Mouse (Mus musculus): ENCODE data around the gene Zdhhc19. TPM values are rescaled to one million over a fixed set of nuclear protein-coding genes. Genes with fewer than 3 reads are reported as not detected.

Gene Zdhhc19
- polyA plus RNA-seq, 1 experiment = 0.20 TPM

- Histone ChIP-seq H3K9me3 (no peaks in the 10 kb centered on the region), H3K36me3 (replicated peaks; ENCODE audit: low read length) (peaks cover 87% of the 10 kb centered on the region), H3K4me3 (replicated peaks) (no peak overlapping the region), H3K27me3 (replicated peaks) (no peaks in the 10 kb centered on the region), H3K4me1 (peaks cover 27% of the 10 kb centered on the region)
- TF ChIP-seq FLI1 (IDR thresholded peaks at IDR 0.05; ENCODE audit: low read length) (no peak), GATA1 (IDR thresholded peaks at IDR 0.05; ENCODE audit: borderline replicate concordance, low read length) (no peak)
Measured at GRCm38 (mm10) chr16:32461713-32462112, 34.4 kb upstream of the Zdhhc19 start.

GRCm38 (mm10) chr16:32462950-32463349, 33.1 kb upstream of the Zdhhc19 start:
- no peaks in the 10 kb centered on the region for H3K27me3 ChIP-seq (replicated peaks)
- peaks cover 32% of the 10 kb centered on the region for H3K4me1 ChIP-seq
- no peak overlapping the region for H3K4me3 ChIP-seq (replicated peaks)
- no peak for TF ChIP-seq FLI1 (IDR thresholded peaks at IDR 0.05; ENCODE audit: low read length)
- no peak for TF ChIP-seq GATA1 (IDR thresholded peaks at IDR 0.05; ENCODE audit: borderline replicate concordance, low read length)
- no peaks in the 10 kb centered on the region for H3K9me3 ChIP-seq
- peaks cover 88% of the 10 kb centered on the region for H3K36me3 ChIP-seq (replicated peaks; ENCODE audit: low read length)

GRCm38 (mm10) chr16:32463426-32463825, 32.6 kb upstream of the Zdhhc19 start:
- H3K27me3 ChIP-seq (replicated peaks) = no peaks in the 10 kb centered on the region
- no peak overlapping the region for H3K4me3 ChIP-seq (replicated peaks)
- H3K9me3 ChIP-seq = no peaks in the 10 kb centered on the region
- H3K4me1 ChIP-seq = peaks cover 33% of the 10 kb centered on the region
- TF ChIP-seq FLI1 (IDR thresholded peaks at IDR 0.05; ENCODE audit: low read length) = no peak
- no peak for TF ChIP-seq GATA1 (IDR thresholded peaks at IDR 0.05; ENCODE audit: borderline replicate concordance, low read length)
- peaks cover 88% of the 10 kb centered on the region for H3K36me3 ChIP-seq (replicated peaks; ENCODE audit: low read length)

GRCm38 (mm10) chr16:32464908-32465307, 31.2 kb upstream of the Zdhhc19 start:
- Histone ChIP-seq H3K4me3 (replicated peaks) (no peak overlapping the region), H3K27me3 (replicated peaks) (no peaks in the 10 kb centered on the region), H3K9me3 (no peaks in the 10 kb centered on the region), H3K36me3 (replicated peaks; ENCODE audit: low read length) (peaks cover 90% of the 10 kb centered on the region), H3K4me1 (peaks cover 47% of the 10 kb centered on the region)
- no peak for TF ChIP-seq FLI1 (IDR thresholded peaks at IDR 0.05; ENCODE audit: low read length)
- TF ChIP-seq GATA1 (IDR thresholded peaks at IDR 0.05; ENCODE audit: borderline replicate concordance, low read length) = no peak

- TF ChIP-seq FLI1 (IDR thresholded peaks at IDR 0.05; ENCODE audit: low read length) (no peak), GATA1 (IDR thresholded peaks at IDR 0.05; ENCODE audit: borderline replicate concordance, low read length) (no peak)
- Histone ChIP-seq H3K9me3 (no peaks in the 10 kb centered on the region), H3K4me1 (peaks cover 57% of the 10 kb centered on the region), H3K27me3 (replicated peaks) (no peaks in the 10 kb centered on the region), H3K4me3 (replicated peaks) (peak overlapping the region; percentile 4), H3K36me3 (replicated peaks; ENCODE audit: low read length) (peaks cover 93% of the 10 kb centered on the region)
Measured at GRCm38 (mm10) chr16:32468488-32468887, 27.6 kb upstream of the Zdhhc19 start.

GRCm38 (mm10) chr16:32469404-32470105, 26.5 kb upstream of the Zdhhc19 start:
- TF ChIP-seq GATA1 (IDR thresholded peaks at IDR 0.05; ENCODE audit: borderline replicate concordance, low read length) (no peak), FLI1 (IDR thresholded peaks at IDR 0.05; ENCODE audit: low read length) (no peak)
- Histone ChIP-seq H3K36me3 (replicated peaks; ENCODE audit: low read length) (peaks cover 93% of the 10 kb centered on the region), H3K27me3 (replicated peaks) (no peaks in the 10 kb centered on the region), H3K4me3 (replicated peaks) (no peak overlapping the region), H3K9me3 (no peaks in the 10 kb centered on the region), H3K4me1 (peaks cover 64% of the 10 kb centered on the region)

GRCm38 (mm10) chr16:32472276-32473015, 23.6 kb upstream of the Zdhhc19 start:
- Histone ChIP-seq H3K9me3 (no peaks in the 10 kb centered on the region), H3K27me3 (replicated peaks) (peaks cover 1% of the 10 kb centered on the region), H3K4me3 (replicated peaks) (no peak overlapping the region), H3K36me3 (replicated peaks; ENCODE audit: low read length) (peaks cover 82% of the 10 kb centered on the region), H3K4me1 (peaks cover 64% of the 10 kb centered on the region)
- TF ChIP-seq FLI1 (IDR thresholded peaks at IDR 0.05; ENCODE audit: low read length) (no peak), GATA1 (IDR thresholded peaks at IDR 0.05; ENCODE audit: borderline replicate concordance, low read length) (no peak)

- H3K4me1 ChIP-seq = peaks cover 37% of the 10 kb centered on the region
Measured at GRCm38 (mm10) chr16:32477315-32477714, 18.8 kb upstream of the Zdhhc19 start.

GRCm38 (mm10) chr16:32479415-32479814, 16.6 kb upstream of the Zdhhc19 start:
- H3K36me3 ChIP-seq (replicated peaks; ENCODE audit: low read length) = peaks cover 15% of the 10 kb centered on the region
- no peak for TF ChIP-seq GATA1 (IDR thresholded peaks at IDR 0.05; ENCODE audit: borderline replicate concordance, low read length)
- no peak for TF ChIP-seq FLI1 (IDR thresholded peaks at IDR 0.05; ENCODE audit: low read length)
- peaks cover 7% of the 10 kb centered on the region for H3K27me3 ChIP-seq (replicated peaks)
- no peak overlapping the region for H3K4me3 ChIP-seq (replicated peaks)
- H3K9me3 ChIP-seq = no peaks in the 10 kb centered on the region
- peaks cover 34% of the 10 kb centered on the region for H3K4me1 ChIP-seq

More at GRCm38 (mm10) chr16:32477315-32477714, 18.8 kb upstream of the Zdhhc19 start:
- TF ChIP-seq GATA1 (IDR thresholded peaks at IDR 0.05; ENCODE audit: borderline replicate concordance, low read length) (no peak), FLI1 (IDR thresholded peaks at IDR 0.05; ENCODE audit: low read length) (no peak)
- H3K36me3 ChIP-seq (replicated peaks; ENCODE audit: low read length) = peaks cover 35% of the 10 kb centered on the region
- H3K4me3 ChIP-seq (replicated peaks) = no peak overlapping the region
- H3K9me3 ChIP-seq = no peaks in the 10 kb centered on the region
- peaks cover 3% of the 10 kb centered on the region for H3K27me3 ChIP-seq (replicated peaks)

- TF ChIP-seq FLI1 (IDR thresholded peaks at IDR 0.05; ENCODE audit: low read length) = no peak
- TF ChIP-seq GATA1 (IDR thresholded peaks at IDR 0.05; ENCODE audit: borderline replicate concordance, low read length) = no peak
- Histone ChIP-seq H3K4me1 (peaks cover 43% of the 10 kb centered on the region), H3K27me3 (replicated peaks) (peaks cover 10% of the 10 kb centered on the region), H3K9me3 (no peaks in the 10 kb centered on the region), H3K4me3 (replicated peaks) (no peak overlapping the region), H3K36me3 (replicated peaks; ENCODE audit: low read length) (no peaks in the 10 kb centered on the region)
Measured at GRCm38 (mm10) chr16:32484431-32484871, 11.6 kb upstream of the Zdhhc19 start.

Measured in megakaryocyte, embryonic 14.5 days (primary cell).